Mouse (Mus musculus): Measurements from ENCODE around the gene Pparg. TPM values are rescaled to one million over a fixed set of nuclear protein-coding genes. Genes with fewer than 3 reads are reported as not detected.

Pparg gene
- polyA plus RNA-seq, 1 experiment = 6.7 TPM

- no peak for TF ChIP-seq POLR2A (IDR thresholded peaks at IDR 0.05; ENCODE audit: low read depth, low read length)
- Histone ChIP-seq H3K27ac (ENCODE audit: insufficient read depth, low read length) (peak overlapping the region; percentile 57), H3K4me3 (ENCODE audit: insufficient read depth, low read length) (no peak overlapping the region), H3K4me1 (ENCODE audit: control insufficient read depth, insufficient read depth, low read length) (no peaks in the 10 kb centered on the region)
Measured at GRCm38 (mm10) chr6:115440231-115441006, 79.7 kb downstream of the Pparg start.

- TF ChIP-seq POLR2A (IDR thresholded peaks at IDR 0.05; ENCODE audit: low read depth, low read length) (no peak), CTCF (IDR thresholded peaks at IDR 0.05; ENCODE audit: borderline replicate concordance, insufficient read depth, low read length) (no peak)
Measured at GRCm38 (mm10) chr6:115452501-115452900, 91.8 kb downstream of the Pparg start.

GRCm38 (mm10) chr6:115462743-115463337, 102.1 kb downstream of the Pparg start:
- H3K4me1 ChIP-seq (ENCODE audit: control insufficient read depth, insufficient read depth, low read length) = no peaks in the 10 kb centered on the region
- TF ChIP-seq POLR2A (IDR thresholded peaks at IDR 0.05; ENCODE audit: low read depth, low read length) (no peak), CTCF (IDR thresholded peaks at IDR 0.05; ENCODE audit: borderline replicate concordance, insufficient read depth, low read length) (no peak)
- H3K4me3 ChIP-seq (ENCODE audit: insufficient read depth, low read length) = no peak overlapping the region
- no peak overlapping the region for H3K27ac ChIP-seq (ENCODE audit: insufficient read depth, low read length)

More at GRCm38 (mm10) chr6:115452501-115452900, 91.8 kb downstream of the Pparg start:
- Histone ChIP-seq H3K27ac (ENCODE audit: insufficient read depth, low read length) (no peak overlapping the region), H3K4me1 (ENCODE audit: control insufficient read depth, insufficient read depth, low read length) (no peaks in the 10 kb centered on the region), H3K4me3 (ENCODE audit: insufficient read depth, low read length) (no peak overlapping the region)

GRCm38 (mm10) chr6:115463338-115463737, 102.6 kb downstream of the Pparg start:
- TF ChIP-seq POLR2A (IDR thresholded peaks at IDR 0.05; ENCODE audit: low read depth, low read length) (no peak), CTCF (IDR thresholded peaks at IDR 0.05; ENCODE audit: borderline replicate concordance, insufficient read depth, low read length) (no peak)
- Histone ChIP-seq H3K4me3 (ENCODE audit: insufficient read depth, low read length) (no peak overlapping the region), H3K27ac (ENCODE audit: insufficient read depth, low read length) (no peak overlapping the region), H3K4me1 (ENCODE audit: control insufficient read depth, insufficient read depth, low read length) (no peaks in the 10 kb centered on the region)

- Histone ChIP-seq H3K4me3 (ENCODE audit: insufficient read depth, low read length) (no peak overlapping the region), H3K4me1 (ENCODE audit: control insufficient read depth, insufficient read depth, low read length) (no peaks in the 10 kb centered on the region), H3K27ac (ENCODE audit: insufficient read depth, low read length) (no peak overlapping the region)
- TF ChIP-seq POLR2A (IDR thresholded peaks at IDR 0.05; ENCODE audit: low read depth, low read length) = no peak
- no peak for TF ChIP-seq CTCF (IDR thresholded peaks at IDR 0.05; ENCODE audit: borderline replicate concordance, insufficient read depth, low read length)
Measured at GRCm38 (mm10) chr6:115464661-115465060, 103.9 kb downstream of the Pparg start.

- TF ChIP-seq POLR2A (IDR thresholded peaks at IDR 0.05; ENCODE audit: low read depth, low read length) (no peak), CTCF (IDR thresholded peaks at IDR 0.05; ENCODE audit: borderline replicate concordance, insufficient read depth, low read length) (no peak)
Measured at GRCm38 (mm10) chr6:115465463-115465862, 104.7 kb downstream of the Pparg start.

GRCm38 (mm10) chr6:115465876-115466275, 105.1 kb downstream of the Pparg start:
- no peak overlapping the region for H3K27ac ChIP-seq (ENCODE audit: insufficient read depth, low read length)
- no peak for TF ChIP-seq POLR2A (IDR thresholded peaks at IDR 0.05; ENCODE audit: low read depth, low read length)
- TF ChIP-seq CTCF (IDR thresholded peaks at IDR 0.05; ENCODE audit: borderline replicate concordance, insufficient read depth, low read length) = no peak
- H3K4me3 ChIP-seq (ENCODE audit: insufficient read depth, low read length) = no peak overlapping the region
- H3K4me1 ChIP-seq (ENCODE audit: control insufficient read depth, insufficient read depth, low read length) = no peaks in the 10 kb centered on the region; the same call in 1 of the 2 replicates

More at GRCm38 (mm10) chr6:115465463-115465862, 104.7 kb downstream of the Pparg start:
- H3K4me3 ChIP-seq (ENCODE audit: insufficient read depth, low read length) = no peak overlapping the region
- no peak overlapping the region for H3K27ac ChIP-seq (ENCODE audit: insufficient read depth, low read length)
- no peaks in the 10 kb centered on the region; the same call in 1 of the 2 replicates for H3K4me1 ChIP-seq (ENCODE audit: control insufficient read depth, insufficient read depth, low read length)

GRCm38 (mm10) chr6:115466601-115467000, 105.8 kb downstream of the Pparg start:
- TF ChIP-seq POLR2A (IDR thresholded peaks at IDR 0.05; ENCODE audit: low read depth, low read length) = no peak
- TF ChIP-seq CTCF (IDR thresholded peaks at IDR 0.05; ENCODE audit: borderline replicate concordance, insufficient read depth, low read length) = no peak
- H3K27ac ChIP-seq (ENCODE audit: insufficient read depth, low read length) = no peak overlapping the region
- no peak overlapping the region for H3K4me3 ChIP-seq (ENCODE audit: insufficient read depth, low read length)
- no peaks in the 10 kb centered on the region; the same call in 1 of the 2 replicates for H3K4me1 ChIP-seq (ENCODE audit: control insufficient read depth, insufficient read depth, low read length)

- Histone ChIP-seq H3K4me3 (ENCODE audit: insufficient read depth, low read length) (no peak overlapping the region), H3K27ac (ENCODE audit: insufficient read depth, low read length) (no peak overlapping the region), H3K4me1 (ENCODE audit: control insufficient read depth, insufficient read depth, low read length) (no peaks in the 10 kb centered on the region; the same call in 1 of the 2 replicates)
- TF ChIP-seq POLR2A (IDR thresholded peaks at IDR 0.05; ENCODE audit: low read depth, low read length) = no peak
- TF ChIP-seq CTCF (IDR thresholded peaks at IDR 0.05; ENCODE audit: borderline replicate concordance, insufficient read depth, low read length) = no peak
Measured at GRCm38 (mm10) chr6:115469666-115470581, 109.2 kb downstream of the Pparg start.

All from embryonic fibroblast, embryonic 13.5 days (primary cell).